Mouse (Mus musculus) erythroblast, embryonic 14.5 days (primary cell): ENCODE data around the gene Tmc3.

Experiments
- GATA1 ChIP-seq: IDR thresholded peaks from 2 replicates; pipeline ENCODE4 v1.6.1; 2012; ENCODE audit warnings: low read length, inconsistent platforms, mixed read lengths
- TAL1 ChIP-seq: IDR thresholded peaks from 3 replicates; pipeline ENCODE4 v1.6.1; 2012; ENCODE audit warnings: low read length, inconsistent platforms, mixed read lengths

GRCm38 (mm10) chr7:83652498-83652897 is 67.8 kb downstream of the Tmc3 start:
- TF ChIP-seq GATA1 (no peak), TAL1 (no peak)
